Mouse (Mus musculus) spleen, embryonic (tissue): ENCODE data around the gene Nebl.

Source experiments
- CTCF ChIA-PET: fragments of 350-600 bp; sonication (Branson Sonifier 250); formaldehyde crosslinking; loops from one replicate; lab custom pipeline; 2022; lab: Charles Lee

Gene Nebl

DNA sequence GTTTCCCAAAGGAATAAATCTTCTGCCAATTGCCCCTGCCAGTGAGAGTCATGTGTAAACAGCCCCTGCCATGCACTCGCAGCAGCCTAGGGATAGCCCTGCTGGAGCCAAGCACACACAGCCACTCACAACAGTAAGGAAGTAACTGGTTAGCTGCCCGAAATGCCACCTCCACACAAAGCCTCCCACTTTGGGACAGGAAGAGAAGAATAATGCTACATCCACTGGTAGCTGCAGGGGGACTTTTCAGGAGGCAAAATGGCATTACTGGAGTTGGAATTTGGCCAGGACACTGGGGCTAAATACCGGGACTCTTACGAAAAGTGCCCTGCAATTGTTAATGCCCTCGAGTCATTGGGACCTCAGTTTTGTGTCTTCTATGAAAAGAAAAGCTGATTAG lies 92.6 kb downstream of the Nebl start:
- CTCF ChIA-PET: no interaction called here

DNA sequence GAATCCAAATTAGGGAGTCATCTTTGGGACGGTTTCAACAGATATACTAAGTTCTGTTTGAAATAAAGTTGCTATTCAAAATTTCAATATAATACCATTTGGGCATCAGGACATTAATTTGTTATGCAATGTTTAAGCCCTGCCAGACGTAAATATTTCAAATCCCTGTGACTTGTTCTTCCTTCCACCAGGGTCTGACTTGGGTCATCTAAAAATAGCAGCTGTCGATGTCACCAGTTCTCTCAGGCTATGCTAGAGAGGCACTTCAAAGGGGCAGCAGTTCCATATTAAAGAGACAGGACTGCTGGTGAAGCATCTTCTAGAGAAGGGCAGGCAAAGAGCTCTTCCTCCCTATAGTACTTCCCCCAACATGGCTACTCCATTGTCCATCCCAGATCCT lies 107.3 kb downstream of the Nebl start:
- CTCF ChIA-PET: no interaction called here

DNA sequence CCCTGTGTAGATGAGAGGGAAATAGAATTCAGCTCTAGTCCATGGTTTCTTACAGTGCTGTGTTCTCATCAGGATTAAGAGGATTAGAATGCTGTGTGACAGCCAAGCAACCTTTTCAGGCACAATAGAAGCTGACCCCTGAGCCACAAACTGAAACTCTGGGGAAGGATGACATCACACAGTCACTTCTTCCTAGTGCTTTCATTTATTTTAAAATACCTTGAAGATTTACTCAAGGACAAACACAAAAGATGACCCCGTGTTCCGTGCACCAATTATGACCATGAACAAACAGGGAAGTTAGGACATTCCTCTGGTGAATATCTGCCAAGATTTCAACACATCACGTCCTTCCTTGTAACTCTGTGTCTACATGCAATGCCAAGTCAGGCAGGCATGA lies 121.0 kb downstream of the Nebl start:
- CTCF ChIA-PET: no interaction called here

DNA sequence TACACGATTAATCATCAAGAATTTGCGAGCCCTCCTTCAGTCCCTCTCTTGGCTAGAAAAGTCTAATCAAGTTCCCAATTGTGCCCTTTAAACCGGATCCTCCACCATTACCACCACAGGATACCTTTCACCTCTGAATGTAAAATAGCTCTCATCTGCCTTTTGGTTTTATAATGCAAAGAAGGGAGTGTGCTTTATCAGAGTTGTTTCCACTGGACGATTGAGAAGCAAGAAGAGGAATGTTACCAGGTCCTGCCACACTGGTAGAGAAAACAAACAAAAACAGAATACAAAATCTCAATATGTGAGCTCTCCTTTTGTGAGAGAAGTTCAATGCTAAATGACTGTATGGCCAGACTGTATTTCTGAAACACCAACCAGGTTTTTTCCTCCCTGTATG lies 127.7 kb downstream of the Nebl start:
- CTCF ChIA-PET: no interaction called here

DNA sequence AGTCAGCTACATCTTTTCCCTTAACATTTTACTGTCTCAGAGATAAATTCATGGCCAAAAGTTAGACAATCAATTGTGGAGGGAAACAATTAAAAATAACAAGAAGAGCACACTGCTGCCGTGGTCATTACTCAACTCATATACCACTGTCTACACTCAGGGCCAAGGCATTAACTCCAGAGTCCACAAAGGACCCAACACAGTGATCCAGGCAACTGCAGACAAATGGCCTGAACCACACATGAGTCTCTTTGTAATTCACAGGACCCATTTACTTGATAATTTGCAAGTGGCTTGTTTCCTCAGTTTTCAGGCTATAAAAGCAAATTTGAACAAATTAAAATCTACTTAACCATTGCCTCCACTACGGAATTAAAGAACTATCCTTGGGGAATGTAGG lies 130.6 kb downstream of the Nebl start:
- CTCF ChIA-PET: no interaction called here

DNA sequence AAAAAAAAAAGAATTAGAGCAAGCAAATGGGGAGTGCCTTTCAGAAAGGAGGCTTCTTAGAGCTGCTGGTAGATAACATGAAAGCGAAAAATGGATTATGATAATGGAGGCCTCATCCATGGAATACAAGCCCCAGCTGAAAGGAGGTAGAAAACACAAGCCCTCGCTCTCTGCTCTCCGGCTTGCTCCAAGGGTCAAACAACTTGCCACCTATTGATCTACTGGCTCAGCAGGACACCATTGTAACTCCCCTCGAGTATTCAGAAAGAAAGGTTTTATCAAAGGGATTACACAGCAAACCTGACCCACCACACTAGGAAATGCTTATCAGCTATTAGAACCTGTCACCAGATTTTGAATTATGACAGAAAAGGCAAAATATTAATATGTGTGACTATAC lies 131.4 kb downstream of the Nebl start:
- CTCF ChIA-PET: no interaction called here

DNA sequence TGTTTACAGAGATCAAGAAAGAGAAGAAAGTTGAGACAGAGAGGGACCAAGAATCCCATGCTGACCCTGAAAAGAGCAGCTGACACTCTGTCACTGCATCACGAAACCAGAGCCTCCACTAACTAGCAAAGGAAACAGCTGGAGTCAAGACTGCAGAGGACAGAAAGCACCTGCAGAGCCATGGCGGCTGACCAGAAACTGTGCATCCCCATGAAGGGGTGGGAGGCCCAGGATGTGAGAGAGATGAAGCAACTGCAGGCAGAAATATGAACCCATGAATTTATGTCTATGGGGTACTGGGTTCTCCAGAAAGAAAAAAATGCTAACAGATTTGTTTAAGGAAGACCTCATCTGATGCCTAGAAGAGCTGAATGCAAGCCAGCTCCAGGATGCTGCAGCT lies 133.3 kb downstream of the Nebl start:
- CTCF ChIA-PET: no interaction called here

DNA sequence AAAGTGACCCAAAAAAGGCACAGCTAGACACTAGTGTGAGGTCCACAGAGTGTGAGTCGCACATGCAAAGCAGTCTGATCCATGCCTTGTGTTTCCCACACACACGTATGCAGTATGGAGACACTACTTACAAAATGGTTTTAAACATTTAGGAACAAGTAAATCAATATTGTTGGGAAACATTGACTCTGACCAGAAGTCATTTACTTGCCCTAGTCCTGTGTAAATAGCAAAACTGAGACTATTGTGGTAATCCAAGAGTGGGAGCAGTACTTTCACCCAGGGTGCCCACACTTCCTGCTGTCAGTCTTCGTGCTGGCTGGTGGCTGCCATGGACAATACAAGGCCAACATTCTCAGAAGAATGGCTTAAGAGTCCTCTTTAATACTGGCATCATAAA lies 141.6 kb downstream of the Nebl start:
- CTCF ChIA-PET: no interaction called here

DNA sequence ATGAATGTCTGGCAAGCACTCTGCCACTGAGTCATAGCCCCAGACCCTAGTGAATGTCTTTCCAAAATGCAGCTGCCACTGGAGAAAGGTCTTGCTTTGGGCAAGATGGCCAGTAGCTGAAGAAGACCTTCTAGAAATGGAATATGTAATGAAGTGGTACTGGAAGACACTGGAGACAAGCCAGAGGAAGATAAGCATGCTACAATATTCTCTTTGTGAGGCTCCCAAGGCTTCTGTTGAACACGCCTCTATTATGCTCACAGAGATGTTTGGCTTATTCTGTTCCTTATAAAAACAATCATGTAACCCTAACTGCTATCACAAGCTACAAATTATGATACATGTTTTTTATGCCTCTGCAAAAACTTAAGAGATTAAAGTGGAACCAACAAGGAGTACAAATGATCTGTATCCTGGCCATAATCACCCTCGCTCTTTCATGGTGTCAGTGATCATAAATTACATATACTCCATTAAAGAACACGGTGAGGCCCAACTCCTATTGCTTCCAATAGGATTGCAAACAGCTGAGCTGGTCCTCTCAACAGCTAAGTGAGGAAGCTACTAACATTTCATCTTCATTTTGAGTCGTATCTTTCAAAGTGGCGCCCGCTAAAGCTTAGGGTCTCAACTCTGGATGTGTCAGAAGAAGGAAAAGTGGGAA lies 145.8 kb downstream of the Nebl start:
- CTCF ChIA-PET: interaction anchor here (0.8 kb wide), 1 partner anchor 56 kb away, joined by 5 read pairs; no protein-coding TSS in a partner anchor

DNA sequence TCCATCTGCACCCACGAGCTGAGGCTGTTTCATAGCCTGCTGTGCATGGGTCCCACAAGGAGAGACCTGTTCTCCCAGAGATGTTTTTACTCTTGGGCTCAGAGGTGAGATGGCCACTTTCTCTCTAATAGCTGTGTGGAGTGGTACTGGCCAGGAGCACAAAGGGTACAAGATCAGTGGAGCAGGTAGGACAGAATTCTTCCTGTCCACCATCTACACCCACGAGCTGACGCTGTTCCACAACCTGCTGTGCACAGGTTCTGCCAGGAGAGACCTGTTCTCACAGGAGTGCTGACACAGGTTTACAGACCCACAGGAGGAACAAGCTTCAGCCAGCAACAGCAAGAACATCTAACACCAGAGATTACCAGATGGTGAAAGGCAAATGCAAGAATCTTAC lies 155.6 kb downstream of the Nebl start:
- CTCF ChIA-PET: no interaction called here

DNA sequence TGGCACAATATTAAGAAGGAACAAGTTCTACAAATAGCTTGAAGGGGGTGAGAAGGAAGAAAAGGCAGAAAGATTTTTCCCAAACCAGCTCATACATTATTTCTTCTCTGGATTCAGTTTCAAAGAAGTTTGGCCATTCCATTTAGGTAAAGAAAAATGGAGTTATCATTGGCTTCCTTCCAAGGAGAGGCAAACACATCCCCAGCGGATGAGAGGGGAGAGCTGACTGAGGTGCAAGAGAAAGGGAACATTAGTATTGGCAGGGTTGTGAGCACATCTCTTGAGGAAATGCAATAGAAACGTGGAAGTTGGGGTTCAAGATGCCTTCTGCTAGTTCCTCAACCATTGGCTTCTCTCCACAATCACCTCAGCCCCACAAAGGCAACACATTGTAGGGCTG lies 159.5 kb downstream of the Nebl start:
- CTCF ChIA-PET: no interaction called here

DNA sequence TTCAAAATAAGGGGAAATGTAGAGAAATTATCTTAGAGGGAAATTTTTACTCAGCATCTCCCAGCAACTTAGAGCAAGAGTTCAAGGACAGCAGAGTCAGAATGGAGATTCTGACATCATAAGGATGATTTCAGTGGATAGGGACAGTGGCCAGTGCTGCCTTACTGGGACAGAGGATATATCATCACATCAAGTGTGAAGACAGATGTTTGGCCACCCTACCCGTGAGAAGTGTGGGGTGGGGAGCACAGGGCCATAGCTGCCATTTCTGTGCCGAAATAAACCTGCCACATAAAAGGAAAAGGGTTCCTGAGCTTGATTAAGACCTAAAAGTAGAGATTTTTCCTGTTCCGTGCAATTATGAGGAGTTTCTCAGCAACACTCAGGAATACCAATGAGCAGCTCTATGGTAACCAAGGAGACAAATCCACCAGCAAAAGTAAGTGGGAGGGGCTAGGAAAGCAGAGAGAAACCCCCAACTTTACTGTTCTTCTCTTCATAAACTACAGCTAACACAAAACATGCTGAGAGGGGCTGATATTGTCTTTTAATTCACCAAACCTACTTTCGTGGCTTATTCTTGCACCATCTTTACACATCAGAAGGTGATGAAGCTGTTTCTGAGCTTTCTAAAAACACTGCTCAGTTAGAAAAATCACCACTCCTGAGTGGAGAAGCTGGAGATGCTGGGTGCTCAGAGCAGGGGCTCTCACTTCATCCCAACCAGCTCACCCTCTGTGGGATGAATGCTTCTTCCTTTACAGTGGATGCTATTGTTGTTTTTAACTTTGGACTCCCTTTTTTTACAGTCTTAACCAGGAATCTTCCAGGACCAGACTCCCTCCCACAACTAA lies 172.1 kb downstream of the Nebl start:
- CTCF ChIA-PET: no interaction called here

DNA sequence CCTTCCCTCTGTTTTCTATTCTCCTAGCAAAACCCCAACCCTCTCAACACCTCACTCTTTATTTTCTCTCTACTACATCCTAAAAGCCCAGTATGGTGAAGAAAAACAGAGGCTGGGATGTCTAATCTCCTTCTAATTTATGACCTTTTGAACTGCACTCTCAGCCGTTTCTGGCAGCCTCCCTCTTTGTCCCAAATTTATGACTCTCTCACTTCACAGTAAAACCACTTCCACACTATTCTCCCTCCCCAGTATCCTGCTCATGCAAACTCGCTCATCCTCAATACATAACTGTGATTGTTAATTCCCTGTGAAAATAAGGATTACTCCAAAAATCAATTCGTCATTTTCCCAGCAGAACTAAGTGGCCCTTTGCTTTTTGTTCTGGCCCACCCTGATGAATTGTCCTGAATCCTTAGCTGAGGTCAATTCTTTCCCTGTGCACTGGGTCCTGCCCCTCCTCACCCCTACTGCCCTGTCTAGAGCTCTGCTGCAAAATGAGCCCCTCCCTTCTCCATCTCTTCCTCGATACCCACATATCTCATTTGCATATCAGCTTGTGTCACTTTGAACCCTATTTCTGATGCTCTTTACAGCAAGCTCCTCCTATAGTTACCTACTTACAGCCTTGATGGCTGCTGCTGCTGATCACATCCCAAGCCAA lies 181.2 kb downstream of the Nebl start:
- CTCF ChIA-PET: no interaction called here

DNA sequence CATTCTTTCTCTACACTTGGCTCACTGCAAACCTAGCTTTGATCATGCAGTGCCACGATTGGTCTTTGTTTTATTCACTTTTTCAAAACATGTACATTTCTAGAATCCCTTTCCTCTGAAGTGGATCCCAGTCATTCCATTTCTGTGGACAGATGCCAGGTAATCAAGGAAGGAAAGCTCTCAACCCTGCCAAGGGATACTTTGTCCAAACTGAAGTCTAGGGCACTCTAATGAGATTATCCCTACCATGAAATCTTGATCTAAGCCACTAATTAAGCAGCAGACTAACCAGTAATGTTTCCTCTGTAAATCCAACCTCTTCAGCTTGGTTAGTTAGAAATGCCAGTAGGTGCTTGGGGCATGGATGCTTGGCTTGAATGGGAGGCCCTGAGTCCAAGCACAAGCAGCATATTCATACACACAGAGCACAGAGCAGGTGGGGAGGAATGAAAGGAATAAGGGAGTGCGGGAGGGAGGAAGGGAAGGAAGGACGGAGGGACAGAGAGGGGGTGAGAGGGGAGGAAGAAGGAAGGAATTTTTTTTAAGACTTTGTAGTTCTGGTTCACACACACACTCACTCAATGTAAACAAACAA lies 184.8 kb downstream of the Nebl start:
- CTCF ChIA-PET: no interaction called here

DNA sequence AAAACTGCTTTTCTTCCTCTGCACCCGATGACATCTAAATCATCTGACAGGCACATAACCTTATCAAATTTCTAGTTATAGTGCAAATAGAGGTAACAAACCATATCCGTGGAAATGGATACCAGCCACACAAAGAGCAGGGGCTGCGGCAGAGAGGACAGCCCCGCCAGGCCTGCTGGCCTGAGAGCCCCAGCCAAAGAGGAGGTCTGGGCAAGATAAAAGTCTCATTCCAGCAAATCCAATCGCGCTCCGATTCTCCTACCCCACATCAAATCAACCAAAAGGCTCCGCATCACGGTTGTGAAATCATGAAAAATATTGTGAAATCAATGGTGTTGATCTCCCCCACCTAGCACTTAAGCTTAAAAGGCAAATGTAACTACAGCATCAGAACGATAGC lies 191.5 kb downstream of the Nebl start:
- CTCF ChIA-PET: no interaction called here

DNA sequence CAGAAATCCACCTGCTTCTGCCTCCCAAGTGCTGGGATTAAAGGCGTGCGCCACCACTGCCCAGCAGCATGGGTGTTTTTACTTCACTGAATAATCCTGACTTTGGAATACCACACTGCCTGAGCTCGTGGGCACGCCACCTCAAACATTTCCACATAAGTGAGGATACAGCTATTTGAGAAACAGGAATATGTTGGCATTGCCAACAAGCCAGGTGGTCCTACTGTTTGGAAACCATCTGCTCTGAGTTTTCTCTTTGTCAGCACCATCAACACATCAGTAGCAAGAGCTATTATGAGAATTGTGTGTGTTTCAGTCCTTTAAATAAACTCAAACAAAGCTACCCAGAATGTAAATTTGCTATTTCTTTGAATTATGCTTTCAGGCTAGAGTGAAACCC lies 192.8 kb downstream of the Nebl start:
- CTCF ChIA-PET: no interaction called here

DNA sequence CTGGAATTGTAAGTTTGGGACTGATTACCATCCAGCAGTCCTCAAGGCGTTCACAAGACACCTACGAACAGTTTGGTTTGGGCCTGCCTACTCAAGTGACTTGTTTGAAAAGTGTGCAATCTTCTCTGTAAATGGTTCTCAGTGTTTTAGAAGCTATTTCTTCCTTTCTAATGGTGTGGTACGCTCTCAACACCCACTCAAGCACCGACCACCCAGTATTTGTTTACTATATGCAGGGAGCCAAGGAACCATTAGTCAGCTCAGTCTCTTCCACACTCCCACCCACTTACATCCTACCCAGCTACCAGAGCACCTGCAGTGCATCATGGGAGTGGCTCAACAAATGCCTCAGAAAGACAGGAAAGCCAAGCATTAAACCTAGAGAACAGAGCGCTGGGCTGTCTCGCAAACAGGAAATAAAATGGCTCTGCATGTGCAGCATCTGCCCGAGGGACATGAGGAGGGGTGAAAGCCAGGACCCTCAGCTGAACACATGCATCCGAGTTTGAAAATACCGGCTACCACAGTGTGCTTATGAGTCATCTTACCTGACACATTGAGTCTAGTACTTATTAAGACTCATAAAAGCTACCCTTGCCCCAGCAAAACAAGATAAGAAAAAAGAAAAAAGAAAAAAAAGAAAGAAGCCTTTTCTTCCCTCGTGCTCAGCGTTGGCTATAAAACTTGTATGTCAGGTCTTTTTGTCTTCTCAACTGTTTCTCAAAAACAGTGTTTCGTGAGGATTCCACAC lies 199.7 kb downstream of the Nebl start:
- CTCF ChIA-PET: no interaction called here

DNA sequence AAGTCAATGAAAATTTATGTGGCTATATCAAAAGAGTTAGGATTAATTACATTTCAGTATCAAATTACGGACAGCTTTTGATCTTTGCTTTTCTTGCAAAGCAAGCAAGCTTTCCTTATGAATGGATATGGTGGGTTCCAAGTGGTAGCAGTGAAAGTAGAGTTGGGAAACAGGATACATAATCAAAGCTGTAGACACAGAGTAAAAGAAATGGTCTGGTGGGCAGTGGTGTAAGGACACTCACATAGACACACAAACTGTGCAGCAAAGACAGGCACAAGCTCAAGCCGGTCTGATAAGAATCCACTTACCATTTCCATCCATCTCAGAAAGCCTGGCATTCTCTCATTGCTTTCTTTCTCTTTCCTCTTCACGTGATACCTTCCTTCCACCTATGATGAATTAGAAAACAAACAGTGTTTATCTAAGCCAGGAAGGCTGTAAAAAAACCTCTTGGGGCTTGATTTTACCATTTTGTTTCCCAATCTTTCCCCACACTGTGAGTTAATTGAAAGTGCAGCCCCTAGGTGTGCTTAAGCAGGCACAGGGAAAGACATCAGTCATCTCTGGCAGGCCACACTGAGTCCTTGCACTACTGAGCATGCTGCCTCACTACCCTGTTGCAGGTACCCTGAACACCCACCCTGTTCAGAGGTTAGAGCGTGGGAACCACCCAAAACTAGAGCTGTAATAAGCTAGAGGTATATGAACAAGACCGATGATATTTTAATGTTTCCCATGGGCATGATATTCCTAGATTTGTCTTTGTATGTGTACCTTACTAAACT lies 205.3 kb downstream of the Nebl start:
- CTCF ChIA-PET: no interaction called here

DNA sequence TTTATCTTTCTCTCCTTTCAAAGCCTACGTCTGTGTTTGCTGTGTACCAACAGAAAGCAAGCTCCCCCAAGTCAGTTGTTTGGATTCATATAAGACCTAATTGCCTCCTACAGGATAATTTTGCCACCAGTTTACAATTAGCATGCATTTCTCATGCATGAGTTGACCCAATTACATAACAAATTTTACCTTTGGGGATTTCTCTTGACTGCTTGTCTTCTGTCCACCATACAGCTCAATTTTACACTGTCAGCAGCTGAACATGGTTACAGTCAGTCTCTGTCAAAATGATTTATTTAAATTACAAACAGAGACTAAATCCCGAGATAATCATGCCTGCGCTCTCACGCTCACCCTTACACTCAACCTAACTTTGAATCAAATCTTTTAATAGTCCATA lies 206.1 kb downstream of the Nebl start:
- CTCF ChIA-PET: no interaction called here

DNA sequence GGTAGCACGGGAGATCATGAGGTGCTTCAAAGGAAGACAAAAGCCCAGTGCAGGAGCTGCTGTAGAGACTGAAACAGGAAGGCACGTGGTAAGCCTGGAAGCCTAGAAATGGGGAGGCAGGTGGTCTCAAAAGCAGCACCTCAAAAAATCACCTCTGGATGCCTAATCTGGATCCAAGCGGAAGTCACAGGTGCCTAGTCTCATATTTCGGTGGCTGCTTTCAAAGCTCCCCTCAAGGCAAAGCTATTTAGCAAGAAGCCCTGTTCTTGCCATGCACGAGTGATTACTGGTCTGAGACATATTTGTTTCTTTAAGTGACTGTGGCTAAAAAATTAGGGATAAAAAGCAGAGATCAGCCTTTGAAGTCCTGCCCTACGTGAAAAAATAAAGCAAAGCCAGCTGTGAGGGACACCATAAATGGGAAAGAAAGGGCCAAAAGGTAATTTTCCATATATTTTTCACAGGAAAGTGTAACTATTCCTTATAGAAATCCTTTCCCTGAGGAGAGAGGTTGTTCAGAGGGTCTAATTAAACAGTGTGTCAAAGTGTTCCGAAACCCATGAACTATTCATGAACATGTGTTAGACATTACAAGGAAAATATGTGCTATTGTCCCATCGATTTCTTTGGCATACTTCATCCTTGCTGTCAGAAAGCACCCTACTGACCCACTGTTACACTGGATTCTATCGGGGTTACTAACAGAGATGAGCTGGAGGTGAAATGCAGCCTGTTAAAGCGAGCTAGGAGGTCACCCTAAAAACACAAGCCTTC lies 206.9 kb downstream of the Nebl start:
- CTCF ChIA-PET: no interaction called here
